Mouse (Mus musculus) bone marrow macrophage, adult 2 months (primary cell): ENCODE results near the gene Ensa.

Source experiments
- CTCF ChIP-seq: IDR thresholded peaks from 2 replicates; pipeline ENCODE4 v1.5.1; 2012; ENCODE audit warnings: low read depth, mild to moderate bottlenecking, low read length, moderate library complexity
- POLR2A ChIP-seq: IDR thresholded peaks from 2 replicates; pipeline ENCODE4 v1.6.1; 2012; ENCODE audit warnings: mild to moderate bottlenecking, low read depth, low read length, borderline replicate concordance

DNA sequence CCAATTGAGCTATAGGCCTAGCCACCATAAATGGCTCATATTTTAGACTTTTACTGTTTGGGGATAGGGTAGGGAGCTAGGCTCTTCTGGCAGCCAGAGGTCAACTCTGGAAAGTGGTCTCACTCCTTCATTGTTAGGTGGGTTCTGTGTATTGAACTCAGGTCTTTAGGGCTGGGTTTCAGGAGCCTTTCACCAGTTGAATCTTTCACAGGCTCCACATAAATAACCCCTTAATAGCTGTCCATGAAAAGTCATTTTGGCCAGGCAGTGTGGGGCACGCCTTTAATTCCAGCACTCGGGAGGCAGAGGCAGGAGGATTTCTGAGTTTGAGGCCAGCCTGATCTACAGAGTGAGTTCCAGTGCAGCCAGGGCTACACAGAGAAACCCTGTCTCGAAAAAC, 32.9 kb downstream of the Ensa start:
- TF ChIP-seq CTCF (no peak), POLR2A (no peak)
